ENCODE assay signal across 26 mouse cellular contexts in the genomic region with DNA sequence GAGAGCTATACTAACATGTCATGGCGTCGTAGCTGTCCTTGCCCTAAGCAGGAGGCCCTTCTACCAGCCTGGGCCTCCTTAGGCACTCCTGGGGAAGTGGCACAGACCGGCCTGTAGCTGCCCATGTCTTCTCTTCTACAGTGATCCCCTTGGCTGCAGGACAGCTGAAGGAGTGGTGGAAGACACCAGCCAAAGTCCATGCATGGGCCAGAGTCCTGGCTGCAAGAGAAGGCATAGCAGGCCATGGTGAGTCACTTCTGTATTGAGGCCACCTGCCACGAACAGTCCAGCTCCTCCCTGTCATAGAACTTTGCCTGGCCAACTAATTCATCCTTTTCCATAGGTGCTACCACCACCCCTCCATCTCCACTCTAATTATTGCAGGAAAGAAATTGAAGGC. TPM values are rescaled to one million over a fixed set of nuclear protein-coding genes. Genes with fewer than 3 reads are reported as not detected.
"Had no signal": no experiment of that assay in that cellular context is flagged by ENCODE, and none has a peak within 500 bp of the region (broad histone marks: within the 10 kb centered on the region; RNA-seq: fewer than 3 reads in every experiment).

No protein-coding gene starts in this region.

- ATAC-seq: liver, postnatal 0 days; lung, postnatal 0 days had no signal

- H3K36me3 ChIP-seq: kidney, embryonic 15.5 days; limb, embryonic 12.5 days; limb, embryonic 15.5 days; stomach, embryonic 15.5 days had no signal

- H3K27ac ChIP-seq: kidney, embryonic 15.5 days; limb, embryonic 12.5 days; limb, embryonic 15.5 days; liver, embryonic 14.5 days; macrophage; stomach, embryonic 15.5 days had no signal

- H3K9ac ChIP-seq: kidney, embryonic 15.5 days; limb, embryonic 12.5 days; limb, embryonic 15.5 days; liver, embryonic 14.5 days; liver, postnatal 0 days; lung, embryonic 14.5 days; stomach, embryonic 15.5 days had no signal

- H3K4me2 ChIP-seq: kidney, embryonic 15.5 days; limb, embryonic 12.5 days; limb, embryonic 15.5 days; liver, embryonic 11.5 days; lung, embryonic 14.5 days; midbrain, embryonic 11.5 days; stomach, embryonic 15.5 days had no signal

- DNase-seq: kidney, adult 11 months; kidney, postnatal 14 days; layer of hippocampus, postnatal 36 days; left cerebral cortex, postnatal 4 days; liver, postnatal 0 days; lung, embryonic 14.5 days; midbrain, embryonic 14.5 days; right cerebral cortex, postnatal 14 days; right cerebral cortex, postnatal 4 days; spleen, adult 18-20 months; thymus, adult 18-20 months; thymus, postnatal 36 days had no signal

- H3K9me3 ChIP-seq: kidney, embryonic 15.5 days; limb, embryonic 12.5 days; limb, embryonic 15.5 days; stomach, embryonic 15.5 days had no signal

- H3K4me3 ChIP-seq: kidney, embryonic 15.5 days; limb, embryonic 12.5 days; limb, embryonic 15.5 days; stomach, embryonic 15.5 days had no signal

RNA-seq across cellular contexts. Expression of a gene that starts 1.9 kb away (rescaled TPM):
- total RNA-seq: layer of hippocampus, adult 8-10 months; layer of hippocampus, postnatal 36 days; left cerebral cortex, adult 8-10 months; megakaryocyte-erythroid progenitor cell, adult 5-6 weeks; midbrain, postnatal 0 days had no signal
- polyA plus RNA-seq: kidney, embryonic 15.5 days; limb, embryonic 15.5 days; liver, postnatal 0 days; lung, embryonic 14.5 days; lung, postnatal 0 days; macrophage; midbrain, embryonic 14.5 days; midbrain, postnatal 0 days; neural tube, embryonic 14.5 days; stomach, embryonic 15.5 days had no signal

RNA-seq across cellular contexts. Expression of a gene that starts 3.3 kb away (rescaled TPM):
- total RNA-seq: megakaryocyte-erythroid progenitor cell, adult 5-6 weeks had no signal
- polyA plus RNA-seq: liver, postnatal 0 days; macrophage; midbrain, embryonic 11.5 days had no signal
